Mouse (Mus musculus) kidney, postnatal 0 days (tissue): ENCODE results near the gene Rhot2. TPM values are rescaled to one million over a fixed set of nuclear protein-coding genes. Genes with fewer than 3 reads are reported as not detected.

Experiments
- ATAC-seq: fragments of 200-750 bp; cut with Nextera tagmentation; replicated peaks from 2 replicates; pipeline ENCODE4 v1.8.0; 2017; ENCODE audit warnings: low read depth, moderate number of reproducible peaks, moderate TSS enrichment, moderate library complexity; ENCODE audit not compliant: low FRiP score
- DNase-seq: peaks from one replicate; pipeline ENCODE4 v3.0.0-alpha.2; 2016; ENCODE audit warnings: low spot score
- H3K27ac ChIP-seq: fragments of 300-500 bp; sonication (generic); 2 replicates; pipeline ENCODE4 v1.5.1; 2014; ENCODE audit warnings: mild to moderate bottlenecking
- H3K27me3 ChIP-seq: fragments of 300-500 bp; sonication (generic); 2 replicates; pipeline ENCODE4 v1.6.1; 2014; ENCODE audit warnings: low read length, mixed read lengths; ENCODE audit not compliant: insufficient read depth
- H3K36me3 ChIP-seq: fragments of 300-500 bp; sonication (generic); 2 replicates; pipeline ENCODE4 v1.6.1; 2014; ENCODE audit warnings: low read length, mixed read lengths; ENCODE audit not compliant: insufficient read depth
- H3K4me1 ChIP-seq: fragments of 300-500 bp; sonication (generic); replicated peaks from 2 replicates; pipeline ENCODE4 v1.6.1; 2014; ENCODE audit warnings: antibody characterized with exemption, low read length, mixed read lengths; ENCODE audit not compliant: insufficient read depth
- H3K4me2 ChIP-seq: fragments of 300-500 bp; sonication (generic); 2 replicates; pipeline ENCODE4 v1.6.1; 2014; ENCODE audit warnings: mild to moderate bottlenecking, low read length, moderate library complexity, mixed read lengths
- H3K4me3 ChIP-seq: fragments of 300-500 bp; sonication (generic); replicated peaks from 2 replicates; pipeline ENCODE4 v1.5.1; 2014; ENCODE audit warnings: low read depth, low read length
- H3K9ac ChIP-seq: fragments of 300-500 bp; sonication (generic); 2 replicates; pipeline ENCODE4 v1.6.1; 2014; ENCODE audit warnings: low read depth, low read length
- H3K9me3 ChIP-seq: fragments of 300-500 bp; sonication (generic); replicated peaks from 2 replicates; pipeline ENCODE4 v1.6.1; 2016; ENCODE audit warnings: low read length, inconsistent platforms, mixed read lengths
- CTCF ChIP-seq: IDR thresholded peaks from 2 replicates; pipeline ENCODE4 v1.5.1; 2016; ENCODE audit warnings: antibody characterized with exemption, low read depth, mild to moderate bottlenecking, moderate library complexity
- WGBS: fragments of 180-500 bp; shearing (Covaris S2); extraction: QIAGEN DNeasy Blood & Tissue Kit; methylation state at CpG from one replicate; pipeline ENCODE4 v1.1.7; 2014; 5-methylcytosine and 5-hydroxymethylcytosine counted together
- polyA plus RNA-seq: library from polyadenylated mRNA; unstranded; fragments of >200 nt; fragmentation: Nextera tagmentation; extraction: Ambion mirVana; gene quantifications from 2 replicates; pipeline ENCODE4 v1.2.1, GENCODE M21; 2015

Gene Rhot2
- polyA plus RNA-seq, 1 experiment from 2014 or later: 21.1 TPM

GRCm38 (mm10) chr17:25843636-25844395 is 835 bp downstream of the Rhot2 start:
- Histone ChIP-seq H3K4me1 (peaks cover 5% of the 10 kb centered on the region), H3K9ac (peak overlapping the region; percentile 84), H3K27me3 (no peaks in the 10 kb centered on the region), H3K27ac (peak overlapping the region; percentile 89), H3K4me3 (peak overlapping the region; percentile 86), H3K9me3 (no peaks in the 10 kb centered on the region), H3K36me3 (peaks cover 38% of the 10 kb centered on the region), H3K4me2 (peak overlapping the region; percentile 98)
- 1% methylated on average over 31 of the region's 38 CpGs for WGBS
- DNase-seq (peak; percentile 39), ATAC-seq (peak; percentile 15)
- TF ChIP-seq CTCF: no peak

GRCm38 (mm10) chr17:25843122-25843521 is 1.5 kb downstream of the Rhot2 start:
- ATAC-seq (no peak), DNase-seq (no peak)
- H3K9me3 ChIP-seq: no peaks in the 10 kb centered on the region
- peak overlapping the region; percentile 84; the same call in 1 of the 2 replicates for H3K9ac ChIP-seq
- H3K27ac ChIP-seq: 0 out of 2 replicates have a peak overlapping the region, but pooled peaks have one; percentile 89
- H3K36me3 ChIP-seq: peaks cover 36% of the 10 kb centered on the region
- TF ChIP-seq CTCF: no peak
- H3K4me2 ChIP-seq: peak overlapping the region; percentile 98
- H3K4me3 ChIP-seq: peak overlapping the region; percentile 86; the same call in 1 of the 2 replicates
- 89% methylated on average over 4 of the region's 4 CpGs for WGBS
- H3K27me3 ChIP-seq: no peaks in the 10 kb centered on the region
- H3K4me1 ChIP-seq: peaks cover 5% of the 10 kb centered on the region

- no peak overlapping the region for H3K9ac ChIP-seq
- H3K9me3 ChIP-seq: no peaks in the 10 kb centered on the region
- ATAC-seq: no peak
- H3K4me1 ChIP-seq: peaks cover 5% of the 10 kb centered on the region
- DNase-seq: no peak
- H3K36me3 ChIP-seq: peaks cover 36% of the 10 kb centered on the region
- no peak overlapping the region for H3K4me3 ChIP-seq
- no peak for TF ChIP-seq CTCF
- no peak overlapping the region for H3K4me2 ChIP-seq
- H3K27me3 ChIP-seq: no peaks in the 10 kb centered on the region
- WGBS: 75% methylated on average over 3 of the region's 3 CpGs
- no peak overlapping the region for H3K27ac ChIP-seq
Observed at GRCm38 (mm10) chr17:25842509-25842908, 2.1 kb downstream of the Rhot2 start.

GRCm38 (mm10) chr17:25841117-25841880 is 3.4 kb downstream of the Rhot2 start, which contains the start of gene Gm20683:
Gene Gm20683, minus strand, starts transcription at chr17:25841763.
- Histone ChIP-seq H3K4me1 (peaks cover 16% of the 10 kb centered on the region), H3K4me2 (no peak within 1 kb of the TSS), H3K9me3 (no peaks in the 10 kb centered on the region), H3K27me3 (no peaks in the 10 kb centered on the region), H3K36me3 (peaks cover 36% of the 10 kb centered on the region), H3K9ac (no peak within 1 kb of the TSS), H3K27ac (no peak within 1 kb of the TSS), H3K4me3 (no peak within 1 kb of the TSS)
- DNase-seq: no peak
- 89% methylated on average over 22 of the region's 22 CpGs for WGBS
- no peak for TF ChIP-seq CTCF
- ATAC-seq: no peak

GRCm38 (mm10) chr17:25840519-25840918 is 4.1 kb downstream of the Rhot2 start:
- Histone ChIP-seq H3K9ac (no peak overlapping the region), H3K36me3 (peaks cover 36% of the 10 kb centered on the region), H3K9me3 (no peaks in the 10 kb centered on the region), H3K27ac (no peak overlapping the region), H3K4me3 (no peak overlapping the region), H3K4me2 (no peak overlapping the region), H3K4me1 (peaks cover 23% of the 10 kb centered on the region), H3K27me3 (no peaks in the 10 kb centered on the region)
- TF ChIP-seq CTCF: no peak
- ATAC-seq (no peak), DNase-seq (no peak)
- 96% methylated on average over 6 of the region's 6 CpGs for WGBS

- DNase-seq (no peak), ATAC-seq (no peak)
- H3K4me1 ChIP-seq: peaks cover 32% of the 10 kb centered on the region
- H3K4me3 ChIP-seq: no peak overlapping the region
- TF ChIP-seq CTCF: no peak
- H3K4me2 ChIP-seq: no peak overlapping the region
- H3K9ac ChIP-seq: no peak overlapping the region
- H3K36me3 ChIP-seq: peaks cover 40% of the 10 kb centered on the region
- no peaks in the 10 kb centered on the region for H3K9me3 ChIP-seq
- WGBS: 79% methylated on average over 14 of the region's 14 CpGs
- no peaks in the 10 kb centered on the region for H3K27me3 ChIP-seq
- H3K27ac ChIP-seq: peak overlapping the region; percentile 26; the same call in 1 of the 2 replicates
Observed at GRCm38 (mm10) chr17:25839455-25840235, 5.0 kb downstream of the Rhot2 start.
